In the genomic region with DNA sequence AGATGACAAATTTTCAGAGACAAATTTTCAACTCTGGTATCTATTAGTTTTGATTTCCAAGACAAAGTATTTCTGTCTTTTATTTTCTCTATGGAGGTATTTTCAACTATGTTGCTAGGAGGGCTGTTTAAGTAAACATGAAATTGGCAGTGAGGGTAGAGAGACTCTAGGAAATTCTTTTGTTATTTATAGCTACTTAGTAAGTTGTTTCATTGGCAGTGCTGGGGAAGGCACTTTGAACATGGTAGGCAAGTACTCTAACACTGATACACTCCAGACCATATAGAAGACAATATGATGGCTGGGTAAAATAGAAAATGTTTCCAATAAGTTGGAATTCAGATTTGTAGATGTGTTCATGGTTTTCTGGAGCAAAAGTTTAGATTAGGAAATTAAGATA, we compare ENCODE assay signal across 22 mouse cellular contexts.
"Had no signal": no experiment of that assay in that cellular context is flagged by ENCODE, and none has a peak within 500 bp of the region (broad histone marks: within the 10 kb centered on the region; RNA-seq: fewer than 3 reads in every experiment).

No protein-coding gene starts in this region.

- H3K36me3 ChIP-seq: intestine, embryonic 15.5 days; limb, embryonic 10.5 days had no signal

- H3K4me1 ChIP-seq: forebrain, embryonic 15.5 days; hindbrain, embryonic 10.5 days; hindbrain, embryonic 12.5 days; intestine, embryonic 15.5 days; limb, embryonic 10.5 days; limb, embryonic 12.5 days had no signal

- DNase-seq: gastrocnemius, postnatal 14 days; heart, postnatal 14 days; kidney, adult 18-20 months; kidney, postnatal 10 days; kidney, postnatal 25 days; kidney, postnatal 4 days; liver had no signal

- H3K9ac ChIP-seq: forebrain, embryonic 15.5 days; hindbrain, embryonic 12.5 days; hindbrain, embryonic 14.5 days; intestine, embryonic 15.5 days; limb, embryonic 12.5 days; liver, embryonic 12.5 days; liver, embryonic 14.5 days had no signal

- H3K9me3 ChIP-seq: forebrain, embryonic 15.5 days; hindbrain, embryonic 10.5 days; hindbrain, embryonic 12.5 days; intestine, embryonic 15.5 days; limb, embryonic 10.5 days; limb, embryonic 12.5 days; liver, embryonic 12.5 days had no signal

- H3K27ac ChIP-seq: forebrain, embryonic 15.5 days; hindbrain, embryonic 10.5 days; hindbrain, embryonic 12.5 days; hindbrain, embryonic 14.5 days; intestine, embryonic 15.5 days; layer of hippocampus, adult 2 months; left cerebral cortex, adult 2 months; limb, embryonic 10.5 days; limb, embryonic 12.5 days; liver, embryonic 12.5 days; liver, embryonic 14.5 days had no signal

- H3K4me2 ChIP-seq: forebrain, embryonic 15.5 days; heart, embryonic 11.5 days; hindbrain, embryonic 12.5 days; hindbrain, embryonic 14.5 days; intestine, embryonic 15.5 days; limb, embryonic 12.5 days; liver, embryonic 12.5 days had no signal

- H3K27me3 ChIP-seq: forebrain, embryonic 15.5 days; hindbrain, embryonic 12.5 days; intestine, embryonic 15.5 days; limb, embryonic 12.5 days; liver, embryonic 12.5 days had no signal

- H3K4me3 ChIP-seq: forebrain, embryonic 15.5 days; hindbrain, embryonic 10.5 days; hindbrain, embryonic 12.5 days; intestine, embryonic 15.5 days; layer of hippocampus, adult 2 months; left cerebral cortex, adult 2 months; limb, embryonic 10.5 days; limb, embryonic 12.5 days; liver, embryonic 12.5 days had no signal

- ATAC-seq: forebrain, embryonic 15.5 days; hindbrain, embryonic 16.5 days; inflammation-experienced regulatory T-cells, adult 6 months; intestine, embryonic 15.5 days; intestine, postnatal 0 days; liver, embryonic 12.5 days had no signal
